Mouse (Mus musculus): ENCODE measurements around the gene Rgp1.

GRCm38 (mm10) chr4:43634621-43635374 lies 56.3 kb downstream of the Rgp1 start:
- TF ChIP-seq CTCF (IDR thresholded peaks at IDR 0.05), result no peak
- no peak for TF ChIP-seq EP300 (IDR thresholded peaks at IDR 0.05)
